Mouse (Mus musculus) midbrain, postnatal 0 days (tissue): Measurements from ENCODE around the gene Hccs. TPM values are rescaled to one million over a fixed set of nuclear protein-coding genes. Genes with fewer than 3 reads are reported as not detected.
"Not testable (repeated sequence)": the region's sequence is repeated elsewhere in the genome, so short reads cannot be mapped to it uniquely, and the experiment has no call there.

Source experiments
- ATAC-seq: fragments of 200-750 bp; cut with Nextera tagmentation; 2 replicates; pipeline ENCODE4 v1.8.0; 2017; ENCODE audit warnings: moderate number of reproducible peaks, mild to moderate bottlenecking, moderate TSS enrichment, moderate library complexity; ENCODE audit not compliant: low FRiP score
- DNase-seq: peaks from one replicate; pipeline ENCODE4 v3.0.0-alpha.2; 2015; ENCODE audit warnings: low spot score
- H3K27ac ChIP-seq: fragments of 300-500 bp; sonication (generic); 2 replicates; pipeline ENCODE4 v1.5.1; 2014; ENCODE audit warnings: low read depth, mild to moderate bottlenecking, low read length, mixed read lengths
- H3K27me3 ChIP-seq: fragments of 300-500 bp; sonication (generic); 2 replicates; pipeline ENCODE4 v1.6.1; 2014; ENCODE audit warnings: low read length, control low read depth, mixed read lengths; ENCODE audit not compliant: insufficient read depth
- H3K36me3 ChIP-seq: fragments of 300-500 bp; sonication (generic); 2 replicates; pipeline ENCODE4 v1.6.1; 2014; ENCODE audit warnings: low read length, control low read depth, mixed read lengths; ENCODE audit not compliant: insufficient read depth
- H3K4me1 ChIP-seq: fragments of 300-500 bp; sonication (generic); 2 replicates; pipeline ENCODE4 v1.6.1; 2014; ENCODE audit warnings: mild to moderate bottlenecking, control low read depth, antibody characterized with exemption, low read length, mixed read lengths; ENCODE audit not compliant: insufficient read depth
- H3K4me2 ChIP-seq: fragments of 300-500 bp; sonication (generic); 2 replicates; pipeline ENCODE4 v1.6.1; 2014; ENCODE audit warnings: low read depth, mild to moderate bottlenecking, low read length, mixed read lengths; ENCODE audit not compliant: poor library complexity, severe bottlenecking
- H3K4me3 ChIP-seq: fragments of 300-500 bp; sonication (generic); 2 replicates; pipeline ENCODE4 v1.5.1; 2014; ENCODE audit warnings: low read depth, mild to moderate bottlenecking, low read length, moderate library complexity
- H3K9ac ChIP-seq: fragments of 300-500 bp; sonication (generic); replicated peaks from 2 replicates; pipeline ENCODE4 v1.6.1; 2014; ENCODE audit warnings: mild to moderate bottlenecking, low read length, moderate library complexity, mixed read lengths; ENCODE audit not compliant: poor library complexity, severe bottlenecking
- H3K9me3 ChIP-seq: fragments of 300-500 bp; sonication (generic); 2 replicates; pipeline ENCODE4 v1.6.1; 2016; ENCODE audit warnings: low read length, control low read depth
- CTCF ChIP-seq: IDR thresholded peaks from 2 replicates; pipeline ENCODE4 v1.5.1; 2016; ENCODE audit warnings: antibody characterized with exemption, mild to moderate bottlenecking
- WGBS: fragments of 180-500 bp; shearing (Covaris S2); extraction: QIAGEN DNeasy Blood & Tissue Kit; methylation state at CpG from one replicate; pipeline ENCODE4 v1.1.7; 2014; 5-methylcytosine and 5-hydroxymethylcytosine counted together
- polyA plus RNA-seq: library from polyadenylated mRNA; unstranded; fragments of >200 nt; fragmentation: Nextera tagmentation; extraction: Ambion mirVana; gene quantifications from 2 replicates; pipeline ENCODE4 v1.2.1, GENCODE M21; 2015
- total RNA-seq: library from RNA; depleted of rRNA; stranded (reverse); fragments of >200 nt; gene quantifications from 2 replicates; pipeline ENCODE4 v1.2.3, GENCODE M21; 2014; rRNA removed

Hccs gene
- 28.6 and 29.2 TPM in 2 replicates for total RNA-seq
- polyA plus RNA-seq: 31.6 and 34.9 TPM in 2 replicates

GRCm38 (mm10) chrX:169319945-169320667, at the start of gene Hccs:
Hccs (minus strand) TSS chrX:169320372.
- peak within 1 kb of the TSS; percentile 60 for H3K9ac ChIP-seq
- no peaks in the 10 kb centered on the region for H3K9me3 ChIP-seq
- ATAC-seq (peak; percentile 98), DNase-seq (peak; percentile 90)
- peak within 1 kb of the TSS; percentile 72 for H3K27ac ChIP-seq
- H3K36me3 ChIP-seq: no peaks in the 10 kb centered on the region
- WGBS: 17% methylated on average over 73 of the region's 97 CpGs
- H3K4me2 ChIP-seq: peak within 1 kb of the TSS; percentile 53
- no peaks in the 10 kb centered on the region for H3K4me1 ChIP-seq
- H3K27me3 ChIP-seq: no peaks in the 10 kb centered on the region
- H3K4me3 ChIP-seq: peak within 1 kb of the TSS; percentile 55
- no peak for TF ChIP-seq CTCF

- H3K27me3 ChIP-seq: no peaks in the 10 kb centered on the region
- no peak for ATAC-seq
- no peaks in the 10 kb centered on the region for H3K4me1 ChIP-seq
- 75% methylated on average over 4 of the region's 4 CpGs for WGBS
- H3K9me3 ChIP-seq: no peaks in the 10 kb centered on the region
- no peak overlapping the region for H3K4me2 ChIP-seq
- no peak for TF ChIP-seq CTCF
- H3K4me3 ChIP-seq: no peak overlapping the region
- H3K27ac ChIP-seq: no peak overlapping the region
- H3K36me3 ChIP-seq: no peaks in the 10 kb centered on the region
- no peak for DNase-seq
- no peak overlapping the region for H3K9ac ChIP-seq
Measured at GRCm38 (mm10) chrX:169357146-169357772, 37.1 kb upstream of the Hccs start.

GRCm38 (mm10) chrX:169338213-169338612, 18.0 kb upstream of the Hccs start:
- no peaks in the 10 kb centered on the region for H3K4me1 ChIP-seq
- H3K27me3 ChIP-seq: 0 out of 2 replicates have a peak, but pooled peaks cover 2% of the 10 kb centered on the region
- DNase-seq (no peak), ATAC-seq (no peak)
- H3K36me3 ChIP-seq: no peaks in the 10 kb centered on the region
- WGBS: 79% methylated on average over 3 of the region's 3 CpGs
- no peak overlapping the region for H3K27ac ChIP-seq
- no peaks in the 10 kb centered on the region for H3K9me3 ChIP-seq
- H3K9ac ChIP-seq: no peak overlapping the region
- no peak overlapping the region for H3K4me2 ChIP-seq
- TF ChIP-seq CTCF: no peak
- H3K4me3 ChIP-seq: no peak overlapping the region

- no peak for ATAC-seq
- H3K36me3 ChIP-seq: no peaks in the 10 kb centered on the region
- H3K4me3 ChIP-seq: no peak overlapping the region
- no peak overlapping the region for H3K27ac ChIP-seq
- H3K9ac ChIP-seq: no peak overlapping the region
- H3K27me3 ChIP-seq: no peaks in the 10 kb centered on the region
- H3K9me3 ChIP-seq: no peaks in the 10 kb centered on the region
- no peaks in the 10 kb centered on the region for H3K4me1 ChIP-seq
- no peak overlapping the region for H3K4me2 ChIP-seq
- no peak for TF ChIP-seq CTCF
- no peak for DNase-seq
Measured at GRCm38 (mm10) chrX:169337559-169337958, 17.4 kb upstream of the Hccs start.

GRCm38 (mm10) chrX:169332264-169332663, 12.1 kb upstream of the Hccs start:
- Histone ChIP-seq H3K27me3 (no peaks in the 10 kb centered on the region), H3K36me3 (no peaks in the 10 kb centered on the region), H3K27ac (no peak overlapping the region), H3K9ac (no peak overlapping the region), H3K4me3 (no peak overlapping the region), H3K4me2 (no peak overlapping the region), H3K9me3 (no peaks in the 10 kb centered on the region), H3K4me1 (no peaks in the 10 kb centered on the region)
- 23% methylated on average over 3 of the region's 3 CpGs for WGBS
- ATAC-seq: no peak
- DNase-seq: peak; percentile 55
- TF ChIP-seq CTCF: peak; percentile 74

- Histone ChIP-seq H3K27ac (no peak overlapping the region), H3K4me3 (no peak overlapping the region), H3K4me1 (no peaks in the 10 kb centered on the region), H3K4me2 (no peak overlapping the region), H3K36me3 (no peaks in the 10 kb centered on the region), H3K9me3 (no peaks in the 10 kb centered on the region), H3K9ac (no peak overlapping the region), H3K27me3 (no peaks in the 10 kb centered on the region)
- 88% methylated on average over 3 of the region's 3 CpGs for WGBS
- ATAC-seq (no peak), DNase-seq (no peak)
- TF ChIP-seq CTCF: no peak
Measured at GRCm38 (mm10) chrX:169325929-169326595, 5.9 kb upstream of the Hccs start.

- H3K9me3 ChIP-seq, H3K36me3 ChIP-seq, H3K27me3 ChIP-seq, DNase-seq, ATAC-seq, H3K4me1 ChIP-seq: not testable (repeated sequence)
- H3K4me3 ChIP-seq: peak overlapping the region; percentile 55
- peak overlapping the region; percentile 30 for H3K4me2 ChIP-seq
- H3K9ac ChIP-seq: peak overlapping the region; percentile 60; the same call in 1 of the 2 replicates
- WGBS: 31% methylated on average over 15 of the region's 15 CpGs
- H3K27ac ChIP-seq: peak overlapping the region; percentile 57; the same call in 1 of the 2 replicates
Measured at GRCm38 (mm10) chrX:169320668-169321005, 465 bp upstream of the Hccs start.
